ENCODE assay signal across 14 mouse cellular contexts in genomic region chr5:142473696-142474095, GRCm38 (mm10). TPM values are rescaled to one million over a fixed set of nuclear protein-coding genes. Genes with fewer than 3 reads are reported as not detected.
DNase-seq lines count a peak whose midpoint lies in the region; ATAC-seq and TF ChIP-seq lines count a peak whose summit lies in the region.
"Had no signal": no experiment of that assay in that cellular context is flagged by ENCODE, and none has a peak within 500 bp of the region (broad histone marks: within the 10 kb centered on the region; RNA-seq: fewer than 3 reads in every experiment).

No protein-coding gene starts in this region.

- WGBS in cerebellum, adult 2 months, result 4% methylated on average over 10 of the region's 10 CpGs
- WGBS in midbrain, embryonic 10.5 days, result 77% methylated on average over 10 of the region's 10 CpGs
- WGBS in midbrain, embryonic 15.5 days, result 64% methylated on average over 10 of the region's 10 CpGs

- no peak overlapping the region for H3K9ac ChIP-seq in midbrain, embryonic 15.5 days
- H3K9ac ChIP-seq: embryonic facial prominence, embryonic 12.5 days had no signal

- H3K27ac ChIP-seq in cerebellum, adult 2 months (ENCODE audit: insufficient read depth, low read length), result no peak overlapping the region
- H3K27ac ChIP-seq in midbrain, embryonic 10.5 days (replicated peaks), result 0 out of 2 replicates have a peak overlapping the region, but pooled peaks have one; percentile 1
- no peak overlapping the region for H3K27ac ChIP-seq in midbrain, embryonic 15.5 days
- H3K27ac ChIP-seq: embryonic facial prominence, embryonic 12.5 days had no signal

- H3K4me3 ChIP-seq in cerebellum, adult 2 months (replicated peaks; ENCODE audit: insufficient read depth, low read depth, low read length), result no peak overlapping the region
- no peak overlapping the region for H3K4me3 ChIP-seq in midbrain, embryonic 10.5 days
- H3K4me3 ChIP-seq in midbrain, embryonic 15.5 days, result no peak overlapping the region
- H3K4me3 ChIP-seq: embryonic facial prominence, embryonic 12.5 days had no signal

- H3K4me2 ChIP-seq in midbrain, embryonic 15.5 days, result no peak overlapping the region
- H3K4me2 ChIP-seq: embryonic facial prominence, embryonic 12.5 days had no signal

- peaks cover 55% of the 10 kb centered on the region for H3K36me3 ChIP-seq in midbrain, embryonic 10.5 days
- H3K36me3 ChIP-seq in midbrain, embryonic 15.5 days (replicated peaks), result peaks cover 11% of the 10 kb centered on the region

- no peaks in the 10 kb centered on the region for H3K27me3 ChIP-seq in cerebellum, adult 2 months (ENCODE audit: control insufficient read depth, insufficient read depth, low read length)
- no peaks in the 10 kb centered on the region for H3K27me3 ChIP-seq in midbrain, embryonic 10.5 days (ENCODE audit: low read depth, poor library complexity, severe bottlenecking)
- no peaks in the 10 kb centered on the region for H3K27me3 ChIP-seq in midbrain, embryonic 15.5 days (replicated peaks)
- H3K27me3 ChIP-seq: embryonic facial prominence, embryonic 12.5 days had no signal

- TF ChIP-seq POLR2A in cerebellum, adult 2 months (IDR thresholded peaks at IDR 0.05; ENCODE audit: borderline replicate concordance, insufficient read depth, low read length), result no peak

- TF ChIP-seq CTCF in cerebellum, adult 2 months (IDR thresholded peaks at IDR 0.05; ENCODE audit: borderline replicate concordance, insufficient read depth, low read depth, low read length), result no peak

- ATAC-seq in midbrain, embryonic 15.5 days (replicated peaks), result no peak
- ATAC-seq: activated CD4-positive, CD25-positive, alpha-beta regulatory T cell, adult 4 months had no signal

- no peaks in the 10 kb centered on the region for H3K9me3 ChIP-seq in midbrain, embryonic 10.5 days (replicated peaks)
- no peaks in the 10 kb centered on the region for H3K9me3 ChIP-seq in midbrain, embryonic 15.5 days
- H3K9me3 ChIP-seq: embryonic facial prominence, embryonic 12.5 days had no signal

- DNase-seq in cerebellum, adult 2 months, result peak; percentile 34 to 50
- DNase-seq in cerebellum, adult 8-10 months, result no peak
- no peak for DNase-seq in midbrain, embryonic 10.5 days (ENCODE audit: low spot score)
- DNase-seq in left cerebral cortex, adult 11 months (ENCODE audit: low spot score), result peak; percentile 65
- peak; percentile 63 to 73 for DNase-seq in right cerebral cortex, postnatal 10 days (ENCODE audit: low spot score in 2 of 2)
- no peak for DNase-seq in gastrocnemius, adult 8-10 months (ENCODE audit: low spot score in 2 of 2)
- no peak for DNase-seq in urinary bladder, adult 2 months (ENCODE audit: low spot score)
- DNase-seq: kidney, postnatal 14 days; lung, adult 2 months had no signal

- H3K4me1 ChIP-seq in cerebellum, adult 2 months (ENCODE audit: control insufficient read depth, insufficient read depth, low read length), result peaks cover 17% of the 10 kb centered on the region
- 0 out of 2 replicates have a peak, but pooled peaks cover 4% of the 10 kb centered on the region for H3K4me1 ChIP-seq in midbrain, embryonic 10.5 days
- H3K4me1 ChIP-seq in midbrain, embryonic 15.5 days, result no peaks in the 10 kb centered on the region
- H3K4me1 ChIP-seq: embryonic facial prominence, embryonic 12.5 days had no signal

RNA-seq across cellular contexts. Expression of gene Ap5z1, which starts 10.0 kb away (rescaled TPM):
- 30.3 and 32.7 TPM in 2 replicates for polyA plus RNA-seq in cerebellum, adult 2 months (2012; rRNA removed)
- polyA plus RNA-seq in midbrain, embryonic 10.5 days (2016; fragmentation: Nextera tagmentation; extraction: Ambion mirVana), result 12.3 and 14.6 TPM in 2 replicates
- 13.7 and 14.2 TPM in 2 replicates for polyA plus RNA-seq in midbrain, embryonic 15.5 days (2015; fragmentation: Nextera tagmentation; extraction: Ambion mirVana)
- 1 to 10 TPM; 3.7 to 5.0 (median 4.1) TPM for total RNA-seq in gastrocnemius, adult 8-10 months (2022)
- 17.1 and 18.6 TPM in 2 replicates for polyA plus RNA-seq in urinary bladder, adult 2 months (2012; rRNA removed)

RNA-seq across cellular contexts. Expression of gene Papolb, which starts 56.2 kb away (rescaled TPM):
- polyA plus RNA-seq in cerebellum, adult 2 months (2012; rRNA removed), result 0.17 and 0.25 TPM in 2 replicates
- 0.15 and 0.20 TPM in 2 replicates for polyA plus RNA-seq in midbrain, embryonic 10.5 days (2016; fragmentation: Nextera tagmentation; extraction: Ambion mirVana)
- polyA plus RNA-seq in midbrain, embryonic 15.5 days (2015; fragmentation: Nextera tagmentation; extraction: Ambion mirVana), result 0.26 and 0.29 TPM in 2 replicates
- total RNA-seq in gastrocnemius, adult 8-10 months (2022), result under 1 TPM in 1 of 4 experiments, not detected in 3; 0.12 TPM
- 0.04 and 0.06 TPM in 2 replicates for polyA plus RNA-seq in urinary bladder, adult 2 months (2012; rRNA removed)
- total RNA-seq: monocyte, adult 5-6 weeks had no signal
- polyA plus RNA-seq: activated CD4-positive, CD25-positive, alpha-beta regulatory T cell, adult 4 months; small intestine, adult 2 months had no signal

Comparison
In these comparisons a context has a peak if more than half of its experiments do, and no peak if none do; other contexts are left out.
1. DNase-seq: peak in cerebellum, adult 2 months (2 of 2), left cerebral cortex, adult 11 months (single experiment) and right cerebral cortex, postnatal 10 days (2 of 2); none in cerebellum, adult 8-10 months (single experiment), midbrain, embryonic 10.5 days (single experiment), gastrocnemius, adult 8-10 months (0 of 2) and urinary bladder, adult 2 months (single experiment).